7 mouse cellular contexts compared by ENCODE assay signal in the genomic region with DNA sequence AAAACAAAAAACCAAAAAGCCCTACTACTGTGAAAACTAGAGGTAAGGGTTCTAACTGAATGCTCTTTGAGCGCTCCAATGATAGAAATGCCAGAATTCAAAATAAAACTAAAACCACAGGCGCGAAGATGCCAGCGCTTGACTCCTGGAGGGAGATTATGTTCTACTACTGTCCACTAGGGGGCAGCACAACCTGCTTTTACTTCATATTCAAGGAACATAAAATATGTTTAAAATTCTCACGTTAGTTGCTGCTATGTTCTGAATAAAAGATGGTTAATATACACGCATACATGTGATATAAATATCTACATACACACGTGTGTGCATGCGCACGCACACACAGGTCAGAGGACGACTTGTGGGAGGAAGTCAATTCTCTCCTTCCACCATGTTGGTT. TPM values are rescaled to one million over a fixed set of nuclear protein-coding genes. Genes with fewer than 3 reads are reported as not detected.
DNase-seq lines count a peak whose midpoint lies in the region; ATAC-seq and TF ChIP-seq lines count a peak whose summit lies in the region.

No protein-coding gene starts in this region.

- H3K4me3 ChIP-seq in kidney, embryonic 16.5 days (ENCODE audit: low read length), result no peak overlapping the region
- no peak overlapping the region for H3K4me3 ChIP-seq in G1E (ENCODE audit: low read depth, low read length)

- no peak overlapping the region for H3K9ac ChIP-seq in kidney, embryonic 16.5 days (replicated peaks; ENCODE audit: low read length)

- no peak overlapping the region for H3K27ac ChIP-seq in kidney, embryonic 16.5 days (ENCODE audit: low read length)

- WGBS in kidney, embryonic 16.5 days, result 69% methylated on average over 10 of the region's 10 CpGs

- no peak overlapping the region for H3K4me2 ChIP-seq in kidney, embryonic 16.5 days (replicated peaks; ENCODE audit: low read depth, low read length)

- no peaks in the 10 kb centered on the region; the same call in 1 of the 2 replicates for H3K4me1 ChIP-seq in kidney, embryonic 16.5 days (ENCODE audit: insufficient read depth, low read length)
- H3K4me1 ChIP-seq in G1E (ENCODE audit: insufficient read depth, low read depth, low read length), result no peaks in the 10 kb centered on the region

- H3K9me3 ChIP-seq in kidney, embryonic 16.5 days (ENCODE audit: low read length), result no peaks in the 10 kb centered on the region
- no peaks in the 10 kb centered on the region for H3K9me3 ChIP-seq in G1E (replicated peaks)

- peak; percentile 27; the same call in 1 of the 2 replicates for TF ChIP-seq CTCF in G1E (IDR thresholded peaks at IDR 0.05; ENCODE audit: low read depth, low read length)

- no peak for ATAC-seq in kidney, embryonic 16.5 days (ENCODE audit: low FRiP score, low TSS enrichment)
- no peak for ATAC-seq in G1E (ENCODE audit: extremely low read depth, insufficient number of reproducible peaks, low FRiP score, poor library complexity, severe bottlenecking)

- DNase-seq in kidney, adult 9 months, result peak; percentile 35
- peak; percentile 61 to 65 for DNase-seq in B cell, adult 2 months
- no peak for DNase-seq in G1E (ENCODE audit: low spot score)
- DNase-seq in cerebellum, postnatal 10 days, result peak; percentile 71 to 80
- DNase-seq in layer of hippocampus, adult 9-11 months, result peak; percentile 17
- peak; percentile 69 for DNase-seq in retina, embryonic 14.5 days (ENCODE audit: low spot score)

- H3K36me3 ChIP-seq in kidney, embryonic 16.5 days (ENCODE audit: insufficient read depth, low read length), result no peaks in the 10 kb centered on the region
- no peaks in the 10 kb centered on the region for H3K36me3 ChIP-seq in G1E (replicated peaks)

- no peaks in the 10 kb centered on the region for H3K27me3 ChIP-seq in kidney, embryonic 16.5 days (ENCODE audit: insufficient read depth, low read length)
- H3K27me3 ChIP-seq in G1E (ENCODE audit: insufficient read depth, low read length), result no peaks in the 10 kb centered on the region

RNA-seq across cellular contexts. Expression of gene Bend6, which starts 14.8 kb away (rescaled TPM):
- 0.19 and 0.40 TPM in 2 replicates for polyA plus RNA-seq in kidney, embryonic 16.5 days (2015; fragmentation: Nextera tagmentation; extraction: Ambion mirVana)
- not detected in 2 replicates for total RNA-seq in G1E (2014; fragmentation: Nextera tagmentation)
- total RNA-seq in G1E (2017), result not detected in 2 replicates
- not detected in 2 replicates for polyA plus RNA-seq in G1E (2012)

RNA-seq across cellular contexts. Expression of gene Dst, which starts 15.2 kb away (rescaled TPM):
- 23.4 and 28.0 TPM in 2 replicates for polyA plus RNA-seq in kidney, embryonic 16.5 days (2015; fragmentation: Nextera tagmentation; extraction: Ambion mirVana)
- total RNA-seq in G1E (2014; fragmentation: Nextera tagmentation), result 0.83 TPM in 1 of 2 replicates, not detected in the other
- 0.70 and 1.1 TPM in 2 replicates for total RNA-seq in G1E (2017)
- not detected in 2 replicates for polyA plus RNA-seq in G1E (2012)

Comparison
In these comparisons a context has a peak if more than half of its experiments do, and no peak if none do; other contexts are left out.
1. RNA of gene Dst, which starts 15.2 kb away (polyA plus RNA-seq): 23.4 to 28.0 TPM in kidney, embryonic 16.5 days; not detected in G1E; every median in the first group is over 10 times any median in the second.